ENCODE assay signal across 12 mouse cellular contexts in the genomic region with DNA sequence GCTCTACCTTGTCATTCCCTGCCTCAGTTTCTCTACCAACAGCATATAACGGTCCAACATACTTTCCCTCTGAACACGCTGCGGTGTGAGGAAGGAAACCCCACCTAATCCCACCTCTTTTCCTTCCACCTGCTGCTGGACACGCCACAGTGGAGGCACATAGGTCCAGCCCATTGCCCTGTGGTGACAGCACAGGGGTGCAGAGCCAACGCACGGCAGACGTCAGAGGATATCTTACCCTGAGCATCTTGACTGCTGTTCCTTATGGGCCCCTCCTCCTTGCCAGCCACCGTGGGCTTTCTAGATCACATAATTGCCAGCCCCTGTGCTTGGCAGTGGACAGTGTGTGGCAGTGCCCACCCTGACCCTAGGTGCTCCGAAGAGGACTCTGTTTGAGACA. TPM values are rescaled to one million over a fixed set of nuclear protein-coding genes. Genes with fewer than 3 reads are reported as not detected.
A peak's percentile ranks its signal among the peaks of the same experiment; 100 is the strongest.
DNase-seq lines count a peak whose midpoint lies in the region; ATAC-seq and TF ChIP-seq lines count a peak whose summit lies in the region.
"Had no signal": no experiment of that assay in that cellular context is flagged by ENCODE, and none has a peak within 500 bp of the region (broad histone marks: within the 10 kb centered on the region; RNA-seq: fewer than 3 reads in every experiment).

No protein-coding gene starts in this region.

- H3K27ac ChIP-seq in heart, adult 2 months = peak overlapping the region; percentile 96
- H3K27ac ChIP-seq in hindbrain, embryonic 16.5 days (ENCODE audit: low read depth, low read length) = no peak overlapping the region
- H3K27ac ChIP-seq in neural tube, embryonic 15.5 days (replicated peaks) = no peak overlapping the region

- no peaks in the 10 kb centered on the region for H3K9me3 ChIP-seq in megakaryocyte, embryonic 14.5 days
- H3K9me3 ChIP-seq in hindbrain, embryonic 16.5 days (ENCODE audit: control insufficient read depth, low read length) = no peaks in the 10 kb centered on the region
- no peaks in the 10 kb centered on the region for H3K9me3 ChIP-seq in neural tube, embryonic 15.5 days (replicated peaks)

- 45% methylated on average over 9 of the region's 9 CpGs for WGBS in heart, adult 2 months
- WGBS in hindbrain, embryonic 16.5 days = 85% methylated on average over 9 of the region's 9 CpGs
- 89% methylated on average over 9 of the region's 9 CpGs for WGBS in neural tube, embryonic 15.5 days

- DNase-seq in heart, adult 2 months = peak in 1 of 2 experiments; percentile 43
- no peak for DNase-seq in heart, postnatal 25 days (ENCODE audit: low spot score)
- DNase-seq in ovary, adult 18-20 months (ENCODE audit: low spot score) = no peak
- DNase-seq in gastrocnemius, postnatal 10 days = no peak
- DNase-seq: cerebellum, adult 11 months; thymus, adult 18-20 months had no signal

- no peaks in the 10 kb centered on the region for H3K27me3 ChIP-seq in heart, adult 2 months (ENCODE audit: control insufficient read depth, insufficient read depth, low read length)
- H3K27me3 ChIP-seq in megakaryocyte, embryonic 14.5 days (replicated peaks) = peaks cover 87% of the 10 kb centered on the region
- peaks cover 30% of the 10 kb centered on the region for H3K27me3 ChIP-seq in hindbrain, embryonic 16.5 days (replicated peaks; ENCODE audit: control insufficient read depth, insufficient read depth, low read length)
- peaks cover 43% of the 10 kb centered on the region for H3K27me3 ChIP-seq in neural tube, embryonic 15.5 days (replicated peaks)

- TF ChIP-seq EP300 in heart, adult 2 months (IDR thresholded peaks at IDR 0.05; ENCODE audit: insufficient read depth, low read depth, low read length) = no peak

- 0 out of 2 replicates have a peak overlapping the region, but pooled peaks have one; percentile 11 for H3K4me2 ChIP-seq in hindbrain, embryonic 16.5 days (ENCODE audit: low read length)
- H3K4me2 ChIP-seq in neural tube, embryonic 15.5 days = peak overlapping the region; percentile 90

- no peak for TF ChIP-seq CTCF in heart, adult 2 months (IDR thresholded peaks at IDR 0.05)

- H3K36me3 ChIP-seq in heart, adult 2 months (ENCODE audit: control insufficient read depth, insufficient read depth, low read length) = no peaks in the 10 kb centered on the region
- H3K36me3 ChIP-seq in megakaryocyte, embryonic 14.5 days (replicated peaks; ENCODE audit: low read length) = no peaks in the 10 kb centered on the region
- no peaks in the 10 kb centered on the region for H3K36me3 ChIP-seq in hindbrain, embryonic 16.5 days (ENCODE audit: control insufficient read depth, insufficient read depth, low read length)
- H3K36me3 ChIP-seq in neural tube, embryonic 15.5 days = no peaks in the 10 kb centered on the region

- 0 out of 2 replicates have a peak, but pooled peaks have one; percentile 22 for TF ChIP-seq POLR2A in heart, adult 2 months (IDR thresholded peaks at IDR 0.05; ENCODE audit: insufficient read depth, low read depth, low read length)

- H3K4me3 ChIP-seq in heart, adult 2 months = peak overlapping the region; percentile 91
- H3K4me3 ChIP-seq in megakaryocyte, embryonic 14.5 days (replicated peaks) = peak overlapping the region; percentile 35
- no peak overlapping the region for H3K4me3 ChIP-seq in hindbrain, embryonic 16.5 days (ENCODE audit: low read length)
- H3K4me3 ChIP-seq in neural tube, embryonic 15.5 days (replicated peaks) = peak overlapping the region; percentile 54; the same call in 1 of the 2 replicates

- peak overlapping the region; percentile 96 for H3K9ac ChIP-seq in heart, adult 2 months (ENCODE audit: low read depth, low read length)
- H3K9ac ChIP-seq in hindbrain, embryonic 16.5 days (ENCODE audit: low read depth, low read length) = no peak overlapping the region
- no peak overlapping the region for H3K9ac ChIP-seq in neural tube, embryonic 15.5 days (replicated peaks)

- ATAC-seq in megakaryocyte, adult 5-6 weeks (ENCODE audit: poor library complexity, severe bottlenecking) = no peak
- ATAC-seq in hindbrain, embryonic 16.5 days = no peak
- no peak for ATAC-seq in neural tube, embryonic 15.5 days (ENCODE audit: low FRiP score)

- intact Hi-C loops in heart, adult 2 months (cut with DNase I) = no loop called here
- intact Hi-C loops in heart, postnatal 25 days (cut with DNase I) = loop anchor here (5.0 kb wide), 3 partner anchors 33 to 143 kb away; no protein-coding TSS in a partner anchor

- H3K79me2 ChIP-seq in heart, adult 2 months (replicated peaks; ENCODE audit: control insufficient read depth, insufficient read depth, low read length) = peaks cover 12% of the 10 kb centered on the region

- peaks cover 23% of the 10 kb centered on the region for H3K4me1 ChIP-seq in heart, adult 2 months (ENCODE audit: control insufficient read depth, insufficient read depth, low read length)
- H3K4me1 ChIP-seq in megakaryocyte, embryonic 14.5 days = peaks cover 70% of the 10 kb centered on the region
- H3K4me1 ChIP-seq in hindbrain, embryonic 16.5 days (ENCODE audit: control insufficient read depth, insufficient read depth, low read depth, low read length) = peaks cover 28% of the 10 kb centered on the region
- peaks cover 51% of the 10 kb centered on the region for H3K4me1 ChIP-seq in neural tube, embryonic 15.5 days

RNA-seq across cellular contexts. Expression of gene Plxnd1, which starts 4.3 kb away (rescaled TPM):
- 10 to 100 TPM; 58.8 to 90.6 TPM for total RNA-seq in heart, adult 2 months (2021)
- 79.9 and 102 TPM in 2 replicates for polyA plus RNA-seq in heart, adult 2 months (2012; rRNA removed)
- total RNA-seq in heart, postnatal 25 days (2021) = 10 to 100 TPM; 79.7 to 91.8 TPM
- polyA plus RNA-seq in megakaryocyte, embryonic 14.5 days (2012; ENCODE audit: insufficient read depth, low replicate concordance) = 3.8 and 14.9 TPM in 2 replicates
- 151 and 156 TPM in 2 replicates for total RNA-seq in megakaryocyte, adult 5-6 weeks (2015)
- total RNA-seq in megakaryocyte, adult 5-6 weeks (2017) = 88.0 and 90.9 TPM in 2 replicates
- 8.5 and 10.5 TPM in 2 replicates for polyA plus RNA-seq in hindbrain, embryonic 16.5 days (2015; fragmentation: Nextera tagmentation; extraction: Ambion mirVana)
- polyA plus RNA-seq in neural tube, embryonic 15.5 days (2015; fragmentation: Nextera tagmentation; extraction: Ambion mirVana) = 8.8 and 9.8 TPM in 2 replicates
- total RNA-seq in gastrocnemius, postnatal 10 days (2021) = 100 to 1,000 TPM in 1 of 2 experiments, 10 to 100 TPM in 1; 90.1 to 127 TPM

RNA-seq across cellular contexts. Expression of gene H1foo, which starts 45.7 kb away (rescaled TPM):
- total RNA-seq in heart, adult 2 months (2021) = not detected
- not detected in 2 replicates for polyA plus RNA-seq in heart, adult 2 months (2012; rRNA removed)
- total RNA-seq in heart, postnatal 25 days (2021) = not detected
- not detected in 2 replicates for polyA plus RNA-seq in megakaryocyte, embryonic 14.5 days (2012; ENCODE audit: insufficient read depth, low replicate concordance)
- total RNA-seq in megakaryocyte, adult 5-6 weeks (2015) = not detected in 2 replicates
- total RNA-seq in megakaryocyte, adult 5-6 weeks (2017) = not detected in 2 replicates
- polyA plus RNA-seq in hindbrain, embryonic 16.5 days (2015; fragmentation: Nextera tagmentation; extraction: Ambion mirVana) = not detected in 2 replicates
- not detected in 2 replicates for polyA plus RNA-seq in neural tube, embryonic 15.5 days (2015; fragmentation: Nextera tagmentation; extraction: Ambion mirVana)
- not detected for total RNA-seq in gastrocnemius, postnatal 10 days (2021)
- total RNA-seq: left cerebral cortex, postnatal 36 days; neutrophil, adult 5-6 weeks had no signal

RNA-seq across cellular contexts. Expression of gene Rho, which starts 58.9 kb away (rescaled TPM):
- under 1 TPM in 1 of 2 experiments, not detected in 1; 0.23 TPM for total RNA-seq in heart, adult 2 months (2021)
- 0.44 and 1.3 TPM in 2 replicates for polyA plus RNA-seq in heart, adult 2 months (2012; rRNA removed)
- under 1 TPM; 0.18 to 0.34 TPM for total RNA-seq in heart, postnatal 25 days (2021)
- polyA plus RNA-seq in megakaryocyte, embryonic 14.5 days (2012; ENCODE audit: insufficient read depth, low replicate concordance) = not detected in 2 replicates
- total RNA-seq in megakaryocyte, adult 5-6 weeks (2015) = 0.41 TPM in 1 of 2 replicates, not detected in the other
- 0.04 TPM in 1 of 2 replicates, not detected in the other for total RNA-seq in megakaryocyte, adult 5-6 weeks (2017)
- 0.35 and 0.50 TPM in 2 replicates for polyA plus RNA-seq in hindbrain, embryonic 16.5 days (2015; fragmentation: Nextera tagmentation; extraction: Ambion mirVana)
- 2.0 and 2.1 TPM in 2 replicates for polyA plus RNA-seq in neural tube, embryonic 15.5 days (2015; fragmentation: Nextera tagmentation; extraction: Ambion mirVana)
- under 1 TPM; 0.19 to 0.32 TPM for total RNA-seq in gastrocnemius, postnatal 10 days (2021)
